Mouse (Mus musculus): ENCODE measurements at regions not wholly inside any gene's neighbourhood (a gene's known extent, or its start where the extent isn't known, plus 50 kb on each side); places are given as distances from the start of the nearest gene placed in this dataset.

GRCm38 (mm10) chr15:97469684-97470344, 222.7 kb upstream of the Amigo2 start:
- Histone ChIP-seq H3K27ac (no peak overlapping the region), H3K9me3 (ENCODE audit: control insufficient read depth, low read length) (no peaks in the 10 kb centered on the region), H3K36me3 (replicated peaks; ENCODE audit: control insufficient read depth, insufficient read depth) (no peaks in the 10 kb centered on the region), H3K4me3 (replicated peaks; ENCODE audit: low read length) (no peak overlapping the region), H3K4me2 (replicated peaks) (no peak overlapping the region), H3K9ac (no peak overlapping the region), H3K4me1 (replicated peaks; ENCODE audit: control insufficient read depth, insufficient read depth, low read length) (no peaks in the 10 kb centered on the region), H3K27me3 (ENCODE audit: control insufficient read depth, insufficient read depth, low read length) (no peaks in the 10 kb centered on the region)
- DNase-seq (ENCODE audit: low spot score) (no peak), ATAC-seq (ENCODE audit: low FRiP score) (no peak)
- WGBS, result 87% methylated on average over 19 of the region's 19 CpGs

- no peaks in the 10 kb centered on the region for H3K9me3 ChIP-seq (ENCODE audit: control insufficient read depth, low read length)
- H3K4me3 ChIP-seq (replicated peaks; ENCODE audit: low read length), result no peak overlapping the region
- no peaks in the 10 kb centered on the region for H3K36me3 ChIP-seq (replicated peaks; ENCODE audit: control insufficient read depth, insufficient read depth)
- no peaks in the 10 kb centered on the region for H3K27me3 ChIP-seq (ENCODE audit: control insufficient read depth, insufficient read depth, low read length)
- no peaks in the 10 kb centered on the region for H3K4me1 ChIP-seq (replicated peaks; ENCODE audit: control insufficient read depth, insufficient read depth, low read length)
- ATAC-seq (ENCODE audit: low FRiP score) (no peak), DNase-seq (ENCODE audit: low spot score) (no peak)
- H3K9ac ChIP-seq, result no peak overlapping the region
- no peak overlapping the region for H3K27ac ChIP-seq
- no peak overlapping the region for H3K4me2 ChIP-seq (replicated peaks)
- WGBS, result 82% methylated on average over 23 of the region's 23 CpGs
Observed at GRCm38 (mm10) chr15:97468732-97469683, 221.9 kb upstream of the Amigo2 start.

GRCm38 (mm10) chr15:97467781-97468485, 220.8 kb upstream of the Amigo2 start:
- H3K4me3 ChIP-seq (replicated peaks; ENCODE audit: low read length), result no peak overlapping the region
- H3K4me1 ChIP-seq (replicated peaks; ENCODE audit: control insufficient read depth, insufficient read depth, low read length), result no peaks in the 10 kb centered on the region
- DNase-seq (ENCODE audit: low spot score), result no peak
- H3K4me2 ChIP-seq (replicated peaks), result no peak overlapping the region
- H3K9me3 ChIP-seq (ENCODE audit: control insufficient read depth, low read length), result no peaks in the 10 kb centered on the region
- no peak overlapping the region for H3K27ac ChIP-seq
- H3K27me3 ChIP-seq (ENCODE audit: control insufficient read depth, insufficient read depth, low read length), result no peaks in the 10 kb centered on the region
- WGBS, result 78% methylated on average over 17 of the region's 18 CpGs
- no peak overlapping the region for H3K9ac ChIP-seq
- no peaks in the 10 kb centered on the region for H3K36me3 ChIP-seq (replicated peaks; ENCODE audit: control insufficient read depth, insufficient read depth)
- no peak for ATAC-seq (ENCODE audit: low FRiP score)

- Histone ChIP-seq H3K27ac (no peak overlapping the region), H3K9ac (no peak overlapping the region), H3K4me2 (replicated peaks) (no peak overlapping the region), H3K36me3 (replicated peaks; ENCODE audit: control insufficient read depth, insufficient read depth) (no peaks in the 10 kb centered on the region), H3K27me3 (ENCODE audit: control insufficient read depth, insufficient read depth, low read length) (no peaks in the 10 kb centered on the region), H3K9me3 (ENCODE audit: control insufficient read depth, low read length) (no peaks in the 10 kb centered on the region), H3K4me3 (replicated peaks; ENCODE audit: low read length) (no peak overlapping the region), H3K4me1 (replicated peaks; ENCODE audit: control insufficient read depth, insufficient read depth, low read length) (no peaks in the 10 kb centered on the region)
- DNase-seq (ENCODE audit: low spot score) (no peak), ATAC-seq (ENCODE audit: low FRiP score) (no peak)
- WGBS, result 83% methylated on average over 10 of the region's 10 CpGs
Observed at GRCm38 (mm10) chr15:97466906-97467465, 219.9 kb upstream of the Amigo2 start.

GRCm38 (mm10) chr15:97466110-97466509, 219.0 kb upstream of the Amigo2 start:
- 71% methylated on average over 3 of the region's 3 CpGs for WGBS

GRCm38 (mm10) chr15:97465366-97465765, 218.3 kb upstream of the Amigo2 start:
- no peaks in the 10 kb centered on the region for H3K9me3 ChIP-seq (ENCODE audit: control insufficient read depth, low read length)
- H3K27ac ChIP-seq, result no peak overlapping the region
- H3K4me1 ChIP-seq (replicated peaks; ENCODE audit: control insufficient read depth, insufficient read depth, low read length), result no peaks in the 10 kb centered on the region
- ATAC-seq (ENCODE audit: low FRiP score), result no peak
- WGBS, result 89% methylated on average over 8 of the region's 8 CpGs
- DNase-seq (ENCODE audit: low spot score), result no peak
- no peak overlapping the region for H3K9ac ChIP-seq
- H3K27me3 ChIP-seq (ENCODE audit: control insufficient read depth, insufficient read depth, low read length), result no peaks in the 10 kb centered on the region
- no peak overlapping the region for H3K4me3 ChIP-seq (replicated peaks; ENCODE audit: low read length)
- no peak overlapping the region for H3K4me2 ChIP-seq (replicated peaks)
- H3K36me3 ChIP-seq (replicated peaks; ENCODE audit: control insufficient read depth, insufficient read depth), result no peaks in the 10 kb centered on the region

More at GRCm38 (mm10) chr15:97466110-97466509, 219.0 kb upstream of the Amigo2 start:
- H3K4me2 ChIP-seq (replicated peaks), result no peak overlapping the region
- H3K4me3 ChIP-seq (replicated peaks; ENCODE audit: low read length), result no peak overlapping the region
- ATAC-seq (ENCODE audit: low FRiP score), result no peak
- DNase-seq (ENCODE audit: low spot score), result no peak
- H3K9me3 ChIP-seq (ENCODE audit: control insufficient read depth, low read length), result no peaks in the 10 kb centered on the region
- no peak overlapping the region for H3K9ac ChIP-seq
- H3K27ac ChIP-seq, result no peak overlapping the region
- no peaks in the 10 kb centered on the region for H3K27me3 ChIP-seq (ENCODE audit: control insufficient read depth, insufficient read depth, low read length)
- H3K36me3 ChIP-seq (replicated peaks; ENCODE audit: control insufficient read depth, insufficient read depth), result no peaks in the 10 kb centered on the region
- H3K4me1 ChIP-seq (replicated peaks; ENCODE audit: control insufficient read depth, insufficient read depth, low read length), result no peaks in the 10 kb centered on the region

- ATAC-seq (ENCODE audit: low FRiP score), result no peak
- WGBS, result 91% methylated on average over 9 of the region's 9 CpGs
Observed at GRCm38 (mm10) chr15:97464737-97465136, 217.7 kb upstream of the Amigo2 start.

GRCm38 (mm10) chr15:97462587-97462986, 215.5 kb upstream of the Amigo2 start:
- H3K27ac ChIP-seq, result no peak overlapping the region
- H3K36me3 ChIP-seq (replicated peaks; ENCODE audit: control insufficient read depth, insufficient read depth), result no peaks in the 10 kb centered on the region
- H3K4me3 ChIP-seq (replicated peaks; ENCODE audit: low read length), result no peak overlapping the region
- H3K4me1 ChIP-seq (replicated peaks; ENCODE audit: control insufficient read depth, insufficient read depth, low read length), result no peaks in the 10 kb centered on the region
- DNase-seq (ENCODE audit: low spot score), result no peak
- no peak overlapping the region for H3K9ac ChIP-seq
- H3K4me2 ChIP-seq (replicated peaks), result no peak overlapping the region
- H3K9me3 ChIP-seq (ENCODE audit: control insufficient read depth, low read length), result no peaks in the 10 kb centered on the region
- WGBS, result 87% methylated on average over 2 of the region's 2 CpGs
- H3K27me3 ChIP-seq (ENCODE audit: control insufficient read depth, insufficient read depth, low read length), result no peaks in the 10 kb centered on the region
- ATAC-seq (ENCODE audit: low FRiP score), result no peak

More at GRCm38 (mm10) chr15:97464737-97465136, 217.7 kb upstream of the Amigo2 start:
- Histone ChIP-seq H3K4me2 (replicated peaks) (no peak overlapping the region), H3K27me3 (ENCODE audit: control insufficient read depth, insufficient read depth, low read length) (no peaks in the 10 kb centered on the region), H3K9ac (no peak overlapping the region), H3K27ac (no peak overlapping the region), H3K9me3 (ENCODE audit: control insufficient read depth, low read length) (no peaks in the 10 kb centered on the region), H3K4me1 (replicated peaks; ENCODE audit: control insufficient read depth, insufficient read depth, low read length) (no peaks in the 10 kb centered on the region), H3K36me3 (replicated peaks; ENCODE audit: control insufficient read depth, insufficient read depth) (no peaks in the 10 kb centered on the region), H3K4me3 (replicated peaks; ENCODE audit: low read length) (no peak overlapping the region)
- DNase-seq (ENCODE audit: low spot score), result no peak

GRCm38 (mm10) chr15:97462006-97462405, 214.9 kb upstream of the Amigo2 start:
- 90% methylated on average over 7 of the region's 7 CpGs for WGBS
- Histone ChIP-seq H3K9me3 (ENCODE audit: control insufficient read depth, low read length) (no peaks in the 10 kb centered on the region), H3K27ac (no peak overlapping the region), H3K27me3 (ENCODE audit: control insufficient read depth, insufficient read depth, low read length) (no peaks in the 10 kb centered on the region), H3K4me1 (replicated peaks; ENCODE audit: control insufficient read depth, insufficient read depth, low read length) (no peaks in the 10 kb centered on the region), H3K9ac (no peak overlapping the region), H3K4me2 (replicated peaks) (no peak overlapping the region), H3K36me3 (replicated peaks; ENCODE audit: control insufficient read depth, insufficient read depth) (no peaks in the 10 kb centered on the region), H3K4me3 (replicated peaks; ENCODE audit: low read length) (no peak overlapping the region)
- DNase-seq (ENCODE audit: low spot score) (no peak), ATAC-seq (ENCODE audit: low FRiP score) (no peak)
